Mouse (Mus musculus) MEL (cell line): ENCODE data around the gene Zfp638. TPM values are rescaled to one million over a fixed set of nuclear protein-coding genes. Genes with fewer than 3 reads are reported as not detected.

Experiments used
- DNase-seq: peaks from one replicate; pipeline ENCODE4 v3.0.0; 2011; ENCODE audit warnings: low read depth, low spot score
- H3K27ac ChIP-seq: 2 replicates; pipeline ENCODE4 v1.5.1; 2012; ENCODE audit warnings: low read depth, mild to moderate bottlenecking, control low read depth, low read length, moderate library complexity; ENCODE audit not compliant: control insufficient read depth
- H3K27me3 ChIP-seq, 2 experiments: fragments of 150-350 bp in 1 of 2; sonication (generic) in 1 of 2; 2 replicates each; pipeline ENCODE4 v1.6.1; 2012; ENCODE audit warnings: low read length in 2 of 2, mild to moderate bottlenecking in 2 of 2, improper control_type of control experiment in 1 of 2, moderate library complexity in 1 of 2; ENCODE audit not compliant: insufficient read depth in 2 of 2, control insufficient read depth in 1 of 2
- H3K36me3 ChIP-seq, 2 experiments: 2 replicates each; pipeline ENCODE4 v1.6.1; 2012 to 2014; ENCODE audit warnings: low read length in 2 of 2, improper control_type of control experiment in 1 of 2, inconsistent platforms in 1 of 2, mild to moderate bottlenecking in 1 of 2; ENCODE audit not compliant: insufficient read depth in 2 of 2, control insufficient read depth in 1 of 2
- H3K4me1 ChIP-seq, 2 experiments: fragments of 150-350 bp in 1 of 2; sonication (generic) in 1 of 2; 2 replicates each; pipeline ENCODE4 v1.6.1; 2012; ENCODE audit warnings: low read length in 2 of 2, improper control_type of control experiment in 1 of 2, mild to moderate bottlenecking in 1 of 2; ENCODE audit not compliant: insufficient read depth in 2 of 2, control insufficient read depth in 1 of 2
- H3K4me3 ChIP-seq, 2 experiments: fragments of 150-350 bp in 1 of 2; sonication (generic) in 1 of 2; 2 replicates each; pipeline ENCODE4 v1.5.1; 2012; ENCODE audit warnings: low read depth in 2 of 2, low read length in 2 of 2, mild to moderate bottlenecking in 2 of 2, moderate library complexity in 2 of 2, control low read depth in 1 of 2, improper control_type of control experiment in 1 of 2; ENCODE audit not compliant: control insufficient read depth in 1 of 2, insufficient read depth in 1 of 2
- H3K79me2 ChIP-seq: 2 replicates; pipeline ENCODE4 v1.6.1; 2012; ENCODE audit warnings: mild to moderate bottlenecking, low read length, moderate library complexity; ENCODE audit not compliant: control insufficient read depth, poor library complexity, insufficient read depth
- H3K9ac ChIP-seq: 2 replicates; pipeline ENCODE4 v1.6.1; 2012; ENCODE audit warnings: low read depth, mild to moderate bottlenecking, control low read depth, low read length, moderate library complexity; ENCODE audit not compliant: control insufficient read depth, poor library complexity, severe bottlenecking
- H3K9me3 ChIP-seq: fragments of 150-350 bp; sonication (generic); replicated peaks from 2 replicates; pipeline ENCODE4 v1.6.1; 2012; ENCODE audit warnings: mild to moderate bottlenecking, low read length, improper control_type of control experiment, moderate library complexity; ENCODE audit not compliant: insufficient read depth
- CHD1 ChIP-seq: IDR thresholded peaks from 2 replicates; pipeline ENCODE4 v1.6.1; 2012; ENCODE audit warnings: low read depth, mild to moderate bottlenecking, inconsistent platforms, low read length, improper control_type of control experiment
- CHD2 ChIP-seq: IDR thresholded peaks from 2 replicates; pipeline ENCODE4 v1.6.1; 2011; ENCODE audit warnings: low read length, improper control_type of control experiment
- ELF1 ChIP-seq: IDR thresholded peaks from 2 replicates; pipeline ENCODE4 v1.6.1; 2014; ENCODE audit warnings: low read depth, mild to moderate bottlenecking, inconsistent platforms, low read length, improper control_type of control experiment, moderate library complexity
- GABPA ChIP-seq: IDR thresholded peaks from 2 replicates; pipeline ENCODE4 v1.6.1; 2012; ENCODE audit warnings: low read depth, mild to moderate bottlenecking, inconsistent platforms, low read length, improper control_type of control experiment, moderate library complexity
- GATA1 ChIP-seq: IDR thresholded peaks from 2 replicates; pipeline ENCODE4 v1.6.1; 2011; ENCODE audit warnings: low read depth, low read length, improper control_type of control experiment
- JUND ChIP-seq: IDR thresholded peaks from 2 replicates; pipeline ENCODE4 v1.6.1; 2011; ENCODE audit warnings: low read depth, mild to moderate bottlenecking, improper control_type of control experiment, low read length
- MAFK ChIP-seq: IDR thresholded peaks from 2 replicates; pipeline ENCODE4 v1.6.1; 2011; ENCODE audit warnings: low read depth, mild to moderate bottlenecking, low read length, improper control_type of control experiment, borderline replicate concordance
- MAZ ChIP-seq: IDR thresholded peaks from 2 replicates; pipeline ENCODE4 v1.6.1; 2012; ENCODE audit warnings: low read depth, mild to moderate bottlenecking, inconsistent platforms, low read length, improper control_type of control experiment
- MXI1 ChIP-seq: IDR thresholded peaks from 2 replicates; pipeline ENCODE4 v1.6.1; 2011; ENCODE audit warnings: mild to moderate bottlenecking, low read depth, low read length, improper control_type of control experiment
- MYC ChIP-seq: IDR thresholded peaks from 2 replicates; pipeline ENCODE4 v1.6.1; 2011; ENCODE audit warnings: low read depth, mild to moderate bottlenecking, low read length, improper control_type of control experiment, moderate library complexity
- NELFE ChIP-seq: IDR thresholded peaks from 2 replicates; pipeline ENCODE4 v1.6.1; 2011; ENCODE audit warnings: low read depth, low read length, improper control_type of control experiment
- NRF1 ChIP-seq: IDR thresholded peaks from 2 replicates; pipeline ENCODE4 v1.6.1; 2014; ENCODE audit warnings: low read depth, mild to moderate bottlenecking, inconsistent platforms, low read length, improper control_type of control experiment, moderate library complexity; ENCODE audit not compliant: poor library complexity, insufficient read depth, severe bottlenecking
- RAD21 ChIP-seq: IDR thresholded peaks from 2 replicates; pipeline ENCODE4 v1.6.1; 2011; ENCODE audit warnings: mild to moderate bottlenecking, low read depth, low read length, improper control_type of control experiment
- SIN3A ChIP-seq: IDR thresholded peaks from 2 replicates; pipeline ENCODE4 v1.6.1; 2012; ENCODE audit warnings: low read length, improper control_type of control experiment, inconsistent platforms
- SMC3 ChIP-seq: IDR thresholded peaks from 2 replicates; pipeline ENCODE4 v1.6.1; 2011; ENCODE audit warnings: low read depth, low read length, improper control_type of control experiment
- TAL1 ChIP-seq: IDR thresholded peaks from 2 replicates; pipeline ENCODE4 v1.6.1; 2012; ENCODE audit warnings: mild to moderate bottlenecking, inconsistent platforms, low read length, moderate library complexity, mixed read lengths
- TBP ChIP-seq: IDR thresholded peaks from 2 replicates; pipeline ENCODE4 v1.8.0; 2011; ENCODE audit warnings: low read depth, low read length, improper control_type of control experiment
- ZC3H11A ChIP-seq: IDR thresholded peaks from 2 replicates; pipeline ENCODE4 v1.6.1; 2012; ENCODE audit warnings: low read depth, mild to moderate bottlenecking, inconsistent platforms, low read length, improper control_type of control experiment
- ZKSCAN1 ChIP-seq: IDR thresholded peaks from 2 replicates; pipeline ENCODE4 v1.6.1; 2012; ENCODE audit warnings: low read depth, mild to moderate bottlenecking, inconsistent platforms, low read length, improper control_type of control experiment, moderate library complexity
- polyA plus RNA-seq, 2 experiments: library from polyadenylated mRNA; stranded (reverse) in 1 of 2; unstranded in 1 of 2; fragments of >175 nt in 1 of 2; fragments of >200 nt in 1 of 2; gene quantifications; 2 replicates each; pipeline versions ENCODE4 v1.2.1 to v1.2.4; 2012; ENCODE audit warnings: low replicate concordance in 2 of 2, low read depth in 1 of 2; ENCODE audit not compliant: insufficient read length in 2 of 2, insufficient read depth in 1 of 2, missing spikeins in 1 of 2
- total RNA-seq: library from RNA; depleted of rRNA; stranded (reverse); fragments of 300-350 nt; gene quantifications from 2 replicates; pipeline ENCODE4 v1.2.3, GENCODE M21; 2012

Zfp638 gene
- total and polyA plus RNA-seq, 3 experiments, result 50.1 to 69.0 (median 61.2) TPM

GRCm38 (mm10) chr6:84008363-84009171 is 141.7 kb downstream of the Zfp638 start, which contains the start of gene Dysf:
TSS of gene Dysf (plus strand) at chr6:84008590.
- Histone ChIP-seq H3K36me3 (no peaks in the 10 kb centered on the region), H3K27me3 (no peaks in the 10 kb centered on the region)
- TF ChIP-seq SMC3 (no peak), ZKSCAN1 (no peak), GABPA (no peak), TAL1 (no peak), SIN3A (no peak), CHD2 (no peak), MYC (no peak), MXI1 (no peak), ELF1 (no peak), NELFE (no peak), CHD1 (no peak), MAFK (no peak), JUND (no peak), MAZ (no peak)
- TF ChIP-seq, all 39 proteins: peak for 0
- Histone ChIP-seq H3K9me3 (no peaks in the 10 kb centered on the region), H3K79me2 (no peaks in the 10 kb centered on the region), H3K4me3 (no peak within 1 kb of the TSS), H3K4me1 (no peaks in the 10 kb centered on the region), H3K9ac (no peak within 1 kb of the TSS), H3K27ac (no peak within 1 kb of the TSS)
- no peak for DNase-seq

DNA sequence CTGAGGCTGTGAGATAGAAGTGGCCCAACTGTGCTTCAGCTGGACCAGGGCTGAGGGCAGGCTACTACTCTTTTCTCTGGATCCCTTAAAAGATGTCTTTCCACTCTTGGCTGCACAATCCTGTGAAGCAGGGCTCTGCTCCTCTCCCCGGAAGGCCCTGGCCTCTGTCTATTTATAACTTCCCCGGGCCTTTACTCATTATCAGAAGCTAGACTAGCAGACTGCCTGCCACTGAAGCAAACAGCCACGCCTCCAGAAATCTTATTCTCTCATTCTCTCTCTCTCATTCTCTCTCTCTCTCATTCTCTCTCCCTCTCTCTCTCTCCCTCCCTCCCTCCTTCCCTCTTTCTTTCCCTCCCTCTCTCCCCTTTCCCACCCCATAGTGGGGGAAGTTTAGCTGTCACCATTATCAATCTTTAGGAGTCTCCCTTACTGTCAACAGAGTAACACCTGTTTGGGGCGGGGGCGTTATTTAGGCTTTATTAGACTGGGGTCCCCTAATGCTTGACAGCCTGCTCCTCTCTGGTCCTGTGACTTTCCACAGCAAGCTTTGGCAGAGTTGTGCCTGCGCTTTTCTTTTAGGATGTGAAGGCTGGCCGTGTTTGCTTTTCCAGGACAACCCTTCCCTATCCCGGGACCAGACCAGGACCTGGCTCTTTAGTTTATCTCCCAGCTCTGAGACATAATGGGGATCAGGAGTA is 142.4 kb downstream of the Zfp638 start:
- DNase-seq, result no peak
- TF ChIP-seq RAD21 (no peak), GATA1 (no peak), MXI1 (no peak), NRF1 (no peak), TBP (no peak), JUND (no peak), MAFK (no peak), ZC3H11A (no peak)
- no peaks in the 10 kb centered on the region for H3K79me2 ChIP-seq
- H3K9me3 ChIP-seq, result no peaks in the 10 kb centered on the region
- no peaks in the 10 kb centered on the region for H3K4me1 ChIP-seq
- H3K27ac ChIP-seq, result no peak overlapping the region
- no peaks in the 10 kb centered on the region for H3K36me3 ChIP-seq
- no peak overlapping the region for H3K9ac ChIP-seq
- no peaks in the 10 kb centered on the region for H3K27me3 ChIP-seq
- H3K4me3 ChIP-seq, result no peak overlapping the region
